Mouse (Mus musculus) hindbrain, embryonic 14.5 days (tissue): ENCODE measurements around the gene Hjurp. TPM values are rescaled to one million over a fixed set of nuclear protein-coding genes. Genes with fewer than 3 reads are reported as not detected.
A peak's percentile ranks its signal among the peaks of the same experiment; 100 is the strongest.

ENCODE experiments used
- ATAC-seq: fragments of 200-750 bp; cut with Nextera tagmentation; 2 replicates; pipeline ENCODE4 v1.8.0; 2017; ENCODE audit warnings: moderate number of reproducible peaks, mild to moderate bottlenecking, moderate TSS enrichment, moderate library complexity; ENCODE audit not compliant: low FRiP score
- DNase-seq: peaks from one replicate; pipeline ENCODE4 v3.0.0-alpha.2; 2015; ENCODE audit warnings: low spot score
- H3K27ac ChIP-seq: fragments of 300-500 bp; sonication (generic); 2 replicates; pipeline ENCODE4 v1.5.1; 2014; ENCODE audit warnings: mild to moderate bottlenecking, moderate library complexity
- H3K27me3 ChIP-seq: fragments of 300-500 bp; sonication (generic); 2 replicates; pipeline ENCODE4 v1.6.1; 2014; ENCODE audit warnings: mild to moderate bottlenecking, low read length, mixed read lengths; ENCODE audit not compliant: control insufficient read depth, insufficient read depth
- H3K36me3 ChIP-seq: fragments of 300-500 bp; sonication (generic); replicated peaks from 2 replicates; pipeline ENCODE4 v1.6.1; 2014; ENCODE audit not compliant: control insufficient read depth, insufficient read depth
- H3K4me1 ChIP-seq: fragments of 300-500 bp; sonication (generic); replicated peaks from 2 replicates; pipeline ENCODE4 v1.6.1; 2014; ENCODE audit warnings: antibody characterized with exemption, low read length, mixed read lengths; ENCODE audit not compliant: control insufficient read depth, insufficient read depth
- H3K4me2 ChIP-seq: fragments of 300-500 bp; sonication (generic); replicated peaks from 2 replicates; pipeline ENCODE4 v1.6.1; 2014; ENCODE audit warnings: mild to moderate bottlenecking, moderate library complexity
- H3K4me3 ChIP-seq: fragments of 300-500 bp; sonication (generic); replicated peaks from 2 replicates; pipeline ENCODE4 v1.5.1; 2014; ENCODE audit warnings: mild to moderate bottlenecking, low read length
- H3K9ac ChIP-seq: fragments of 300-500 bp; sonication (generic); 2 replicates; pipeline ENCODE4 v1.6.1; 2014
- H3K9me3 ChIP-seq: fragments of 300-500 bp; sonication (generic); 2 replicates; pipeline ENCODE4 v1.6.1; 2016; ENCODE audit warnings: low read length; ENCODE audit not compliant: control insufficient read depth
- WGBS: fragments of 180-500 bp; shearing (Covaris S2); extraction: QIAGEN DNeasy Blood & Tissue Kit; methylation state at CpG from one replicate; pipeline ENCODE4 v1.1.7; 2014; 5-methylcytosine and 5-hydroxymethylcytosine counted together
- polyA plus RNA-seq: library from polyadenylated mRNA; unstranded; fragments of >200 nt; fragmentation: Nextera tagmentation; extraction: Ambion mirVana; gene quantifications from 2 replicates; pipeline ENCODE4 v1.2.1, GENCODE M21; 2014

Gene Hjurp
- polyA plus RNA-seq, 1 experiment from 2014 or later, result 64.1 TPM

DNA sequence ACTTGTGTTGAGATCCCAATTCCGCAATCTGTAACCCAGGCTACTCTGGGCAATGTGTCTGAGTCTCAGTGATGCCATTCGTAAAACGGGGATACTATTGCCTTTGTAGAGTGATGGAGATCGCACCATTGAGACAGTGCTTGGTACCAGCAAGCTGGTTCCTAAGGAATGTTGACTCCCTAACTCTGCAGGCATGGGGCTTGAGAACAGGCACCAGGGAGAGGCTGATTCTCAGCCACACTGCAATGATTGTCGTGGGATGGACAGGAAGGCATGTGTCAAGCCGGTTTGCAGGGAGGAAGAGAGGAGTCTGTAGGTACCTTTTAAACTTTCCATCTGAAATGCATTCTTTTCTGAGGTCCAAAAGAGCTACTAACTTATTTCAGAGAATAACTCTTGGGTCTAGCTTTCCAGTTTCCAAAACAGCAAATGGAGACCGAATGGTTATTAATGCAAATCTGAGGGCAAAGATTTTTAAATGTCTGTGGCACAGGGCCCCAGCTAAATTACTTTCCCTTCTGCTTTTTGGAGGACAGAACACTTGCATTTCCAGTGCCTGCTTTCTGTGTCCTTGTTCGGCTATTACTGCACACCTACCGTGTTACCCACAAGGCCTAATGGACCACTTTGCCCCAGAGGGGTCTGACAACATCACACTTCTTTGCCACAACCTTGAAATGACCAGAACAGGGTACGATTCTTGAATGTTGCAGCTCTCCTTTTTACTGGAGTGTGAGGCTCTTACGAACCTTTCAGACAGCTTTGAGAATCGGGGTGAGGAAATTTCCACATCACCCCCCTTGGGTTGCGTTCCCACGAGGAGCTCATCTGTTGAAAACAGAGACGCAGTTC is 6.2 kb upstream of the Hjurp start:
- no peak overlapping the region for H3K27ac ChIP-seq
- peaks cover 71% of the 10 kb centered on the region for H3K9me3 ChIP-seq
- no peak for DNase-seq
- no peaks in the 10 kb centered on the region for H3K36me3 ChIP-seq
- no peaks in the 10 kb centered on the region for H3K4me1 ChIP-seq
- 81% methylated on average over 15 of the region's 15 CpGs for WGBS
- no peak for ATAC-seq
- H3K27me3 ChIP-seq, result no peaks in the 10 kb centered on the region
- H3K4me3 ChIP-seq, result no peak overlapping the region
- no peak overlapping the region for H3K4me2 ChIP-seq
- no peak overlapping the region for H3K9ac ChIP-seq

DNA sequence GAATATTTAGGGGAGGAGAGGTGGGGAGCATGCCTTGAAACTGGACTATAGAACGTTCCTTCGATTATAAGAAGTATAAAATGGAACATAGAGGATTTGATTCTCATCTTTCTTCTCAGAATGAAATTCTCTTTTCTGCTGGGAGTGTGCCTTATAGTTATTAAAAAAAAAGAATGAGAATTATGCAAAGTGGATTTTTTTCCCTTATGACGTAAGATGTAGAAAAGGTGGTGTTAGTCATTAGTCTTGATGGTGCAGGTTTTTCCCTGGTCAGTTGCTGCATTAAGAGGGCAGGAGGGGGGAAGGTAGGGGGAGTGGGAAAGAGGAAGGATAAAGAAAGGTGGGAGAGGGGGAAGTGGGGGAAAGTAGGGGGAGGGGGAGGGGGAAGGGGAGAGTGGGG is 4.9 kb upstream of the Hjurp start:
- Histone ChIP-seq H3K4me1 (peaks cover 5% of the 10 kb centered on the region), H3K9ac (no peak overlapping the region), H3K36me3 (no peaks in the 10 kb centered on the region), H3K27ac (no peak overlapping the region), H3K9me3 (peaks cover 58% of the 10 kb centered on the region), H3K4me3 (no peak overlapping the region), H3K4me2 (no peak overlapping the region), H3K27me3 (no peaks in the 10 kb centered on the region)
- 60% methylated on average over 3 of the region's 3 CpGs for WGBS
- ATAC-seq, result no peak
- DNase-seq, result no peak

DNA sequence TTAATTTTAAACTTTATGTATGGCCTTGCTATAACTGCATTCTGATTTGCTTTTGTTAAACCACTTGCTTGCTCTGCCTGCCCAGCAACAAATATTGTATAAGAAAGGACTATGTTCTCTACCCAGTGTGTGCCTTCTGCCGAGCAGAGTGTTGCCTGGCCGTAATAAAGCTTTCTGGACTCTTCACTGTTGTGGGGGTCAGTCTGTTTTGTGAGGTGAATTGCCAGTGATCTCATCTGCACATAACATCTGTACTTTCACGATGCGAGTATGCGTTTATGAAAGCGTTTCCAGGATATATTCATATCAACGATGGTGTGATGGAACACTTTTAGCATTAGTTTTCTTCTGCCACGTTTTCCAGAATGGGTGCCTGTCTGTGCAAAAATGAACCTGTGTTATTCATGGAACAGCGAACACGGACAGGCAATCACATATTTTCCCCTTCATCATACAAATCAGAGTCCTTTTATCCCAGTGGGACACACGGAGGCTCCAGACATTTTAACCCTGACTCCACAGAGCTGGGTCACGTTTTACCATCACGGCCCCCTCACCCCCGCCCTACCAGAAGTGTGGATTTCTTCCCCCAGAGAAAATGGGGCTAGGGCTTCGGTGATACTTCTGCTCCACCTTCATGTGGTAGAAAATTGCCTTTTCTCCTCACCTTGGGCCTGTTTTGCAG is 2.7 kb upstream of the Hjurp start:
- Histone ChIP-seq H3K9me3 (peaks cover 39% of the 10 kb centered on the region), H3K4me1 (peaks cover 20% of the 10 kb centered on the region), H3K27ac (no peak overlapping the region), H3K4me2 (no peak overlapping the region), H3K9ac (no peak overlapping the region), H3K27me3 (no peaks in the 10 kb centered on the region), H3K36me3 (no peaks in the 10 kb centered on the region), H3K4me3 (no peak overlapping the region)
- no peak for DNase-seq
- no peak for ATAC-seq
- 78% methylated on average over 15 of the region's 15 CpGs for WGBS

DNA sequence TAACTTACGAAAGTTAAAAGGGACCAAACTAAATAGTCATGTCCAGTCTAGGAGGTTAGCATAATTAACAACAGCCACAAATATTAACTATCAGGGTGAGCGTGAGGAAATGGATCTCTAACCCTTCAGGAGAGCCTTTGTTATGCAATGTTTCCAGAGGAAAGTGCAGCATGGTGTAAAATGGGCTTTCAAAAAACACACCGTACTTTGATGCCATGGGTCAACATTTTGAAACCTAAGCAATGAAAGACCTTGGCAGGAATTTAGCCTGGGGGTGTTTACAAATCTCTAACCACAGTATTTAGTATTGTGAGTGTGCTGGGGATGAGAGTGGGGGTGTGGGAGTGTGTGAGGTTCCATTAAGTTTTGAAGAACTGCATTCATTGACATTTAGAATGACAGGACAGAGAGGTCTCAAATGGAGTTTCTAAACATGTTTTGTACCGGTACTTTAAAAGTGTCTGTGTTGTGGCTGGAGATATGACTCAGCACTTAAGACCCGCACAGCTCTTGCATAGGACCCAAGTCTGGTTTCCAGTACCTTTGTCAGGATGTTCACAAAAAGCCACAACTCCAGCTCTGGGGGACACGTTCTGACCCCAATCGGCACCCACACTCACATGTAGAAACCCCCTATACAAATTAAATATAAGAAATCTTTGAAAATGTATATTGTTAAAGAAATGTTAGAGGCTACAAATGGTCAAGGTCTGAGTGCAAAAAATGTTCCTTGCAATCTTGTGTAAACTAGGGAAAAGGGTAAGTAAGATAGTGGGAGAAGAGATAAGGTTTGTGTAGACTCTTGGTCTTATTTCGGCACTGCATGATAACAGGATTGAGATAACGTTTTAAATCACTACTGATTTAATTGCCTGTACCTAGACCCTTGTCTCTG is 1.9 kb upstream of the Hjurp start:
- Histone ChIP-seq H3K36me3 (peaks cover 5% of the 10 kb centered on the region), H3K4me3 (no peak overlapping the region), H3K9me3 (peaks cover 31% of the 10 kb centered on the region), H3K4me1 (peaks cover 20% of the 10 kb centered on the region), H3K27me3 (no peaks in the 10 kb centered on the region), H3K9ac (no peak overlapping the region), H3K4me2 (no peak overlapping the region), H3K27ac (no peak overlapping the region)
- DNase-seq (no peak), ATAC-seq (no peak)
- WGBS, result 73% methylated on average over 9 of the region's 9 CpGs

DNA sequence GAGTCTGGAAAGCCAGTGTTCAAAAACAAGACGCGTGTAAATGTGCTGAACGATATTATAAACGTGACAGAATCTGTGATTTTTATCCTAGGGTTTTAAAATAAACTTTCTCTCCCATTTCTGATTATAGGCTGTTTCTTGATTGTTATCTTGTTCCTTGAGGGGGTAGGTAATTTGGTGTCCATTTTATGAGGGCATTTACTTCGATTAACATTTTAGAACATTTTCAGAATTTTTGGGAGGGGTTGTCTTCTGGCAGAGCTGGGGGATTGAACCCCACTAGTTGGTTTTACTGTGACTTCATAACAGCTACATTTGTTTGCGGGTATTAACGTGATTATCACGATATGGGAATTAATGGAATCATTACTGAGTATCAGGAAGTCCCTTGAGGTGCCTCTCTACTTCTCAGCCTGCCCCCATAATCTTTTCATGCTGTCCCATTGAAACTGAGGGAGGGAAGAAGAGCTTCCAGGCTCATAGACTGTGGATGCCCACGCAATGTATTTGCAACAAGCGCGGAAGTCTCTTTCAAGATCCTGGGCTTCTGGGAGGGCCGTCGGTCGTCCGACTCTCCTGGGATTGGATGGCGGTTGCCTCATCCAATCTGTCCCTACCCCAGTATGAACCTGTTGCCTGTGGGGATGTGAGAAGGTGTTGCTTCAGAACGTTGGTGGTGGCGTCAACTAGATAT is 532 bp upstream of the Hjurp start:
- Histone ChIP-seq H3K27me3 (no peaks in the 10 kb centered on the region), H3K4me3 (peak overlapping the region; percentile 42), H3K27ac (peak overlapping the region; percentile 30), H3K9me3 (peaks cover 17% of the 10 kb centered on the region), H3K4me1 (peaks cover 20% of the 10 kb centered on the region), H3K4me2 (peak overlapping the region; percentile 52), H3K9ac (peak overlapping the region; percentile 64), H3K36me3 (peaks cover 10% of the 10 kb centered on the region)
- 66% methylated on average over 18 of the region's 18 CpGs for WGBS
- DNase-seq (no peak), ATAC-seq (peak; percentile 3)

DNA sequence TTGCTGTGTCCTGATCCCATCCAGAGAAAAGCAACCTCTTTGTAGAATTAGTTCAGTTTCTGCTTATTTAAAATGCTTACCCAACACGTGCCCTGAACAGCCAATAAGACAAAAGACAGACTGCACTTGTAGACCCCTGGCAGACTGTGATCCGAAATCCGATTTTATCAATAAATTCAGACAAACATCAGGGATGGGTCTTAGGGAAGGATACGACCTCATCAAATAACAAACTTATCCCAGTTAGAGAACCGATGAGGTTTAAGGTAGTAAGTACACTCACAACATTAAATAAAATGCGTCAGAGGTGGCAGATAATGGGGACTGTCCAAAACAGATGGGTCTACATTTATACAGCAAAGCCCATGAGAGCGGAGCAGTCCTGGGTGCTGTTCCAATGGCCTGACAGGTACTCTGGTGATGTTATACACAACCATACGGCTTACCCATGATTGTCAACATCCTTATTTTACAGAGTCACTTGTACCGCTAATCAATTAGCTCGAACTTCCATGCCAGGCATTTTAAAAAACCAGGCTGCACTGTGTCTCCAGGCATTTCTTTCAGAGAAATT is 822 bp downstream of the Hjurp start:
- Histone ChIP-seq H3K27ac (peak overlapping the region; percentile 38), H3K4me3 (peak overlapping the region; percentile 42), H3K36me3 (peaks cover 13% of the 10 kb centered on the region), H3K4me1 (peaks cover 20% of the 10 kb centered on the region), H3K9ac (peak overlapping the region; percentile 64), H3K9me3 (peaks cover 4% of the 10 kb centered on the region; the same call in 1 of the 2 replicates), H3K4me2 (peak overlapping the region; percentile 52), H3K27me3 (no peaks in the 10 kb centered on the region)
- WGBS, result 29% methylated on average over 10 of the region's 10 CpGs
- DNase-seq (peak; percentile 69), ATAC-seq (peak; percentile 37)

DNA sequence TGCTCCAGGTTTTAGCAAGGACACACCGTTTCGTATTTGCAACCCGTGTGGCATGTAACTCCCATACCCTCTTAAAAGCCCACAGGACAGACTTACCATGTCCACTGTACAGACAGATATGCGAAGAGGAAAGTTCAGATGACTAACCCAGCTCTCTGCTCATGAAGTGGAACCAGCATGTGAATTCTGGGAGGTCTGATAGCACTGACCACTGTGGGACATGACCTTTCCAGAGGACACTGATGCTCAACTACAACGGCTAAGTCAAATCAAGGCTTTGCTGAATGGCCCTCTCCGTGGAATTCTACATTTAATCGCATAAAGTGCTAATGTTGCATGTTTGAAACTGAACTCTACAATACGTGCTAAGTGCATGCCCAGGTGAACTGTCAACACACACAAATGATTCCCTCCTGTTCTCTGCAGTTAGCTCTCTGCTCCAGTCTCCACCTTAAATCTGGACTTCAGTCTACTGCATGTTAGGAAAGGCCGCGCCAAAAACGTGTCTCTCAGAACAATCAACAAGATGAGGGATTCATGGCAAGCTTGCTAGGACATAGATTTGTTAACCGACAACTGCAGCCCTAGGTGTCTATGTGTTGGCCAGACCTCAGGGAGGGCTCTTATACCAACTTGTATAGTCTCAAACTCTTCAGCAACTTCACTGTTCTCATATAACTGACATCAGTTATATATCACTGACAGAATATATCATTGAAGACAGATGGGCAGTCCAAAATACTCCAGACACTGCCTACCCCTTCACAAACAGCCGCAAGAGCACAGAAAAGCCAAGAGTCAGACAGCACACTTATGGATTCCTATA is 1.5 kb downstream of the Hjurp start:
- no peak for DNase-seq

More for the DNA sequence above, 1.5 kb downstream of the Hjurp start:
- Histone ChIP-seq H3K4me3 (peak overlapping the region; percentile 42), H3K27me3 (no peaks in the 10 kb centered on the region), H3K9ac (peak overlapping the region; percentile 64), H3K9me3 (no peaks in the 10 kb centered on the region), H3K36me3 (peaks cover 13% of the 10 kb centered on the region), H3K4me1 (peaks cover 20% of the 10 kb centered on the region), H3K27ac (no peak overlapping the region), H3K4me2 (peak overlapping the region; percentile 52)
- WGBS, result 69% methylated on average over 13 of the region's 13 CpGs
- ATAC-seq, result no peak
